Mouse (Mus musculus) MN1 (cell line): ENCODE measurements around the gene Tnfrsf4.

Experiments used
- DNase-seq: peaks from one replicate; pipeline ENCODE4 v3.0.0-alpha.2; 2016; ENCODE audit warnings: low spot score

Tnfrsf4 gene

DNA sequence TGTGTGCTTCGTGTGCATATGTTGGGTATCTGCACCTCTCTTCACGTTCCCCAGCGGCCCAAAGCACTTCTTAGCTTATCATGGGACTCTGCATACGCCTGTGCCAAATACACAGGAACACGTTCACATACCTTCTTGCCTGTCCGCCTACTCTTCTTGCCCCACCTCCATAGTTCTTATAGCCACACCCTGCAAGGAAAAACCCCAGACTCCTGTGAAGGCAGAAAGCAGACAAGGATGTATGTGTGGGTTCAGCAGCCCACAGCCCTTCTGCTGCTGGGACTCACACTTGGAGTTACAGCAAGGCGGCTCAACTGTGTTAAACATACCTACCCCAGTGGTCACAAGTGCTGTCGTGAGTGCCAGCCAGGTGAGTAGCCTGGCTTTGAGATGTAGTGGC is at the start of gene Tnfrsf4:
Gene Tnfrsf4, plus strand, starts transcription at position 207 of the 400 bp plus-strand sequence.
- DNase-seq: no peak

DNA sequence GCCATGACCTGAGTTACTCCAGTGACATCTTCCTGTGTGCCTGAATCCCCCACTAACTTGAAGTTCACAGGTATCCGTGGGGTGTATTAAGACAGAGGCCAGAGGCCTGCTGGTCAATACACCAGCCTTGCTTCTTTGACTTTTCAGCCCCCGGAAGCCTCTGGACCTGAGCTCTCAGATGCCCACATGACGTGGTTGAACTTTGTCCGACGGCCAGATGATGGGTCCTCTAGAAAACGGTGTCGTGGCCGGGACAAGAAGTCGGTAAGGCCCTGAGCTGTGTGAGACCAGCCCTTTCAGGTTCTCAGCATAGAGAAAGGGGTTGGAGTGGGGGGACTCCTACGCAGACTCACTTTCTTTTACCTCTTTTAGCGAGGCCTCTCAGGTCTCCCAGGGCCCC is 49.2 kb upstream of the Tnfrsf4 start:
- no peak for DNase-seq

DNA sequence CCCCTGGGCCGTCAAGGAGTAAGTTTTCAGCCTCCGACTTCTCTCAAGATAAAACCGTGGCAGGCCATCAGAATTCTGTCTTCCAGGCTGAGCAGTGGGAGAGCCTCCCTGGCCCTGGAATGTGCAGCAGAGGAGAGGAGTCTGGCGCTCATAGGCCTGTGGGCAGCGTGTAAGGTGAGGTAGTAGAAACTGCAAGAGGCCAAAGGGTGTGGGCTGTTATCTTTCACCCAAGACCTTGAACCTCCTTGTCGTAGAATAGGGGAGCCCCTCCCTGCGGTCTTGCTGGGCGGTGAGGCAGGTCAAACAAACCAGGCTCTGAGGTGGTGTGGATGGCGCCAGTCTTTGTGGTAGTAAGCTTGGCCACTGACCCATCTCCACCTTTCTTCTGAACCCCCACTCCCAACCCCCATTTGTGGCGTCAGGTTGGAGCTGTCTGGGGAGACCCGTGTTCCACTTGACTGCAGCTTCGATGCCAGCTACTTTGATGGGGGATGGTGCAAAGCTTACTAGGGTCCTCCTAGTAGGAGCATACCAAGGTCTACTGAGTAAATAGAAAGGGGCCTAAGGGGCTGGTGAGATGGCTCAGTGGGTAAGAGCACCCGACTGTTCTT is 44.5 kb upstream of the Tnfrsf4 start:
- no peak for DNase-seq

DNA sequence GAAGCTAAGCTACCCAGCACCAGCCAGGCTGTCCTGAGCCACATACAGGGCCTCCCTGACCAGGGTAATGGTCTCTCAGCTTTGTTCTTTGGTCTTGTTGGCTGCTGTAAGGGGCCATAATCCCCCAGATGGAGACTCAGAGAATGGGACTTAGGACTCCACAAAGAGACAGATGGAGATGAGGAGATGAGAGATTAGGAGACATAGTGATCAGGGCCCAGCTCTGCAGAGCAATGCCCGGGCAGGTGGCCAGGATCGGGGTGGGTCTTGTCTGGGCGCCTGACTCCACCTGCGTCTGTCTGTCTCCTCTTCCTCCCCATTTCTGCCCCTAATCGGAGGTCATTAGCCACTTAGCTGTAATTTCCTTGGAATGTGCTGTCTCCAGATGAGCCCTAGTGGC is 43.4 kb upstream of the Tnfrsf4 start:
- DNase-seq: no peak

DNA sequence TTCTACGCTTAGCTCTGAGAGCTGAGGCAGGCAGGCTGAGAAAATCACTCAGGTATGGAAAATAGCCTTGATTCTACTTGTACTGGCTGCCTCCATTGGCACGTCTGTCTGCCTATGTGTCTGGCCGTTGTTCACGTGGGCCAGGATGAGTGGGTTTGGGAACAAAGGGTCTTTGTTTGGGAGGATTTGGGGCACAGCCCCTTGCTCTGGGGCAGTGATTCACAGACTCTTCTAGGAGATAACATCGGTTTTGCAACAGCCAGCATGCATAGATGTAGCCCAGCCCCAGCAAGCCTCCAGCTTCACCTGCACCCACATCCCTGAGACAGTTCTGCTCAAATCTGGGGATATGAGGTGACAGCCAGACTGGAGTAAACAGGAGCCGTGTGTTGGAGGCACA is 41.0 kb upstream of the Tnfrsf4 start:
- no peak for DNase-seq

DNA sequence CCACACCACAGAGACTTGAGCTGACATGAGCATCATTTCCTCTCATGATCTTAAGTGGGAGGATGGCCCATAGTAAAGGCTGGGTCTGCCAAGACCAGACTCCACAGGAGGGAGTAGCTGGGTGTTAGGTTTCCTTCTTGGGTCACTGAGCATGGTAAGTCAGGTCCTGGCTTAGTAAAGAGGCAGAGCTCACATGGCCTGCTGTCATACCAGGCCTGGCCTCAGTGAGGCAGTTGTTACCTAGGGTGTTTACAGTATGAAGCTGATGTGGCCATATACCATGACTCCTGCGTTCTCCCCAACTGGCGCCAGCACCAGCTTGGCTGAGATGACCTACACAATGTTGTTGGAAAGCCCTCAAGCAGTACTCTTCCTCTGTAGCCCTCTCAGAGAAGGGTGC is 40.4 kb upstream of the Tnfrsf4 start:
- DNase-seq: no peak

DNA sequence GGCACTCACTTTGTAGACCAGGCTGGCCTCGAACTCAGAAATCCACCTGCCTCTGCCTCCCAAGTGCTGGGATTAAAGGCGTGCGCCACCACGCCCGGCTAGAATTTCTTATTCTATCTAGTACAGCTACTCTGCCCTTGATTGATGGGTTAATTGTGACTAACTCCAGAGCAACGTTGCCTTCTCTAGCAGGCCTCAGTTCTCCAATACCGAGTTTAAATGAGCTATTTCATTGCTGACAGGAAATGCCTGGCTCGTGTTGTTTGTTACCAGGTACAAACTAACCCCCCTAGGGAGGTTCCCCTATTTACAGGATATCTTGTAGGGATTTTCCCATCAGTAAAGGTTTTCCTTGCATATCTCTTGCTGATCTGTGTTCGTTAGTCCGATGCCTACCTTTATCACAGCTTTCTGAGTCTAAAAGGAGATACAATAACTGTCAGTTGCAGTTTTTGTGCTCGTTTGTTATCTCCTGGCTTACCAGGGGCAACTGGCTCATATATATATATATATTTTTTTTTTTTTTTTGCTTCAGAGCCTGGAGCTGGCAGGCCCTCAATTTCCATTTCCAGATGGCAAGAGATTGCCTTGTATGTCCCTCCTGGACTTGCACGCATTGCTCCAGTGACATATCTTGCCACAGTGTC is 32.1 kb upstream of the Tnfrsf4 start:
- DNase-seq: no peak

DNA sequence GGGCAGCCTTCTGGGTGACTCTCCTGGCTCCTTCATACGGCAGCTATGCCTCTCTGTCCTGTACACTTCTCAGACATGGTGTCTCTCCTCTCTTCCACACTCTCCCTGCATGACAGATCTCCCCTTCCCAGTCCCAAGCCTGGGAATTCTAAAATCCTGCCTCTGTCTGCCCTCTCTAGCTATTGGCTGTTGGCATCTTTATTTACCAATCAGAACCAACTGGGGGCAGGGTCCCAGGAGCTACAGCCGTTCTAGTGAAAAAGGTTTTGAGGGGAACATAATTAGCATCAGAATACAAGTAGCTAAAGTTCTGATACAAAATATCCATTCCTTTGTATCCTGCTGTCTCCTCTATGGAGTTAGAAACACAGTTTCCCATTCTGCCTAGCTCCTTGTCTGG is 29.9 kb upstream of the Tnfrsf4 start:
- DNase-seq: no peak

DNA sequence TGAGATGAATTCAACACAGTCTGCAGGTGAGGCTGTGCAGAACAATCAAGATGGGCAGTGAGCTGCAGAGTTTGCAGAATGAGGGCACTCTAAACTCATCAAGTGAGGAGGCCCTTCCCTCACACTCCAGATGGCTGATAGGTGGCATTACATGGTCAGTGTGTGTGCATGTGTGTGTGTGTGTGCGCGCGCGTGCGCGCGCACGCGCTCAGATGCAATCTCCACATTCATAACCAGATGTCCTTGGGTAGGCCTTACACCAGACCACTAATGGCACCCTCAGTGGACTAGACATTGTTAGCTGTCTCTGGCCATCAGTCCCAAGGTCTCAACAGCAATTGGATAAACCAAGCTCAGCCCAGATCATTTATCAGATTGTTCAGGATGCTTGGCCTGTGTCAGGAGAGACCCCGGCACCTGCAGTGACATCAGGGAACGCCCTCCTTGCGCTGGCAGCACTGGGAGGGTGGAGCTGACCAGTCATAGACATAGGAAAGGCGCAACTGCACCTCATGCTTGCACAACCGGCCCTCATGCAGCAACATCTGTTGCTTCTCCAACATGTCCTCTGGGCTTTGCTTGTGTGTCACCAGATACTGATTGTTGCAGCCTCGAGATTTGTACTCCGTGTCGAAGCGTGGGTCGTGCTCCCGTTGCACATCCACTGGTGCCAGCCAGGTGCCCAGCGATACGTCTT is 22.3 kb upstream of the Tnfrsf4 start:
- no peak for DNase-seq

DNA sequence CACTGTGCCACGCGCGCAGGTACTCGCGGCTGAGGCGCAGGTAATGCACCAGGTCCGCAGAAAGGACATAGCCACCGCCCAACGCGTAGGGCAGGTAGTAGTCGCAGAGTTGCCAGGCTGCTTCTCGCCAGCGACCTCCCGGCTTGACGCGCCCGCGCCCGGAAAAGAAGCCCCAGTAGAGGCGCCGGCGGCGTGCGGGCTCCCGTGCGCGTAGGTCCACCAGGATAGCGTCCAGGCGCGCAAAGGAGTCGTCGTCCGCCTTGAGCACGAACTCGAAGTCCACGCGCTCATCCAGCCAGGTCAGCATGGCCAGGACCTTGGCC is 21.8 kb upstream of the Tnfrsf4 start:
- DNase-seq: no peak

DNA sequence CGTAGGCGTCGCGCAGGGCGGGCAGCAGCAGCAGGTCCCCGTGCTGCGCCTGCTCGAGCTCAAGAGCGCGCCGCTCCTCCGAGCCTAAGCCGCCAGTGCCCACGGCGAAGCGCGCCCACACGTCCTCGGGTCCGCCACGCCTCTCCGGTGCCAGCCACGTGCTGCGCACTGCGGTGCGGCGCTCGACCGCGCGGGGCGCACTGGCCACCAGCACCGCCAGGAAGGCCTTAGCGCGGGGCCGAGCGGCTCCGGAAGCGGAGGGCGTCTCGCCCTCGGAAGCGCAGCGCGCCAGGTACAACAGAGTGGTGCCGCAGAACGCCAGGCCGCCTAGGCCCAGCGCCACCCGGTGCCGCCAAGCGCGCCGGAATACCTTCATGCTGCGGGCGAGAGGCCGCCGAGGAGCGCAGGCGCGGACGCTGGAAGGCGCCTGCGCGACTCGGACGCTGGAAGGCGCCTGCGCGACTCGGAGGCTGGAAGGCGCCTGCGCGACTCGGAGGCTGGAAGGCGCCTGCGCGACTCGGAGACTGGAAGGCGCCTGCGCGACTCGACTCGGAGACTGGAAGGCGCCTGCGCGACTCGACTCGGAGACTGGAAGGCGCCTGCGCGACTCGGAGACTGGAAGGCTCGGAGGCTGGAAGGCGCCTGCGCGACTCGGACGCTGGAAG is 21.3 kb upstream of the Tnfrsf4 start, which contains the start of the genes B3galt6 and Sdf4:
Gene B3galt6, minus strand, starts transcription at position 409 of the 665 bp plus-strand sequence.
Gene Sdf4, plus strand, starts transcription at position 632 of the 665 bp plus-strand sequence.
- peak; percentile 85 for DNase-seq

DNA sequence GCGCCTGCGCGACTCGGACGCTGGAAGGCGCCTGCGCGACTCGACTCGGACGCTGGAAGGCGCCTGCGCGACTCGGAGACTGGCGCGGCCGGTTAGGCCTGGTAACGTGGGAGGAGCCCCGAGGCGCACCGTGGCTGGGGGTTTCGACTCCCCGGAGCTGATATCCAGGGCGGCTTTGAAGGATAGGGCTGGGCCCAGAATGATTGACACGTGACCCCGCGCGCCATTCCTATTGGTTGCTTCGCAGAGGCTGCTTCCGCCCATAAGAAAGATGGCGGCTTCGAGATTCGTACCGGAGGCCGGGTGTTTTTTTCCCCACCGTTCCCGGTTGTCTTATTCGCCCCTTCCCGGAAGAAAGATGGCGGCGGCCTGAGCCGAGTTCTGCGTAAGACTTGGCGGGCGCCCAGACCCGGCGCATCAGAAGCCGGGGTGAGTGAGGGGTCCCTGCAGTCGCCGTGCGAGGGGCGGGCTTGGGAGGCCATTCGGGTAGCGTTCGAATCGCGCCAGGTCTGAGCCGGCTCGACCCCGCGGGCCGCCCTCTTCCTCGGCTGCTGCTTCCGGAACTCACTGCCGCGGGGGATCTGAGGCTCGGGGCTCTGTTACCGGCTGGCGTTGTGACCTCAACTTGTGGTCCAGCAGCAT is 20.6 kb upstream of the Tnfrsf4 start:
- DNase-seq: peak; percentile 96

DNA sequence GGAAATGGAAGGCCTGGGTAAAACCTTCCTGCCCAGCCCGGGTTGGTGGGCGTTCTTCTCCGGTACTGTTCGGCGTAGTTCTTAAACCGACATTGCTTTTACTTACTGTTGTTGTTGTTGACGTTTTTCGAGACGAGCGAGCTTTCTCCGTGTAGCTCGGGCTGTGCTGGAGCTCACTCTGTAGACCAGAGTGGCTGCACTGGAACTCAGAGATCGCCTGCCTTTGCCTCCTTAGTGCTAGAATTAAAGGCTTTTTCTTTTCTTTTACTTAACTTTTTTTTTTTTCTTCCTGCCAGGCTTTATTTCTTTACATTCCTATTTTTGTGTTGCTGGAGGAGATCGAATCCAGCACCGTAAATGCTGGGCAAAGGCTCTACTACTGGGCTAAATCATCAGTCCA is 20.0 kb upstream of the Tnfrsf4 start:
- DNase-seq: no peak

DNA sequence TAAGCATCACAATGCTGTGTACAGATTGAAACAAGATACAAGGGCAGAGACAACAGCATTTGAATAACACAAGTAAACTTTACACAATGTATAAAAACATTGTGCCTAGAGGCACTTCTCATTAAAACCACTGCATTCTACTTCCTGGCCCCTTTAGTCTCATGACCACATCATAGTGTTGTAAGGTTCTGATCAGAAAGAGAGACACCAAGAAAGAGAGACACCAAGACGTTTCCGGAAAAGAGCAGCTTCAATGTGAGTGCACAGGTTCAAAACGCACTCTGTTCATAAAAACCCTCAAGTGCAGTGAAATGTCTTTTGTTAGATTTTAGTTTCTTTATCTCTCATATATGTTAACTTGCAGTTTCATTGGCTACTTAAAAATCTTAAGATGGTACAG is 9.5 kb upstream of the Tnfrsf4 start:
- no peak for DNase-seq

DNA sequence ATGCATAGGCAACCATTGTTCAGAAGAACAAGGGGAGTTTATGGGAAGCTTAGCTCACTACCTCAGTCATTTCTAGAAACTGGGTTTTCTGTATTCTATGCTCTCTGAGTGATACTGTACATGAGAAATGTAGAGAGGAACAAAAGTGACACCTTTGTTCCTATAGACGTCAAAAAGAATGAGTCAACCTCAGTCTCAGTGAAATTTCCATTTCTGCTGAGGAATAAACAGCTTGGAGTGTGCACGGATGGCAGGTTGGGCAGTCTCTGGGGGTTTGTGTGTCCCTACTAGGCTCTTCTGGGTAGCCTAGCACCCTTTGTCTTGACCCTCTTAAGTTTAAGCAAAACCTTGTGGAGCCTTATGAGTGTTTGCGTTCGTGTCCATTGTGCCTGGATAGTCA is 5.3 kb upstream of the Tnfrsf4 start:
- no peak for DNase-seq

DNA sequence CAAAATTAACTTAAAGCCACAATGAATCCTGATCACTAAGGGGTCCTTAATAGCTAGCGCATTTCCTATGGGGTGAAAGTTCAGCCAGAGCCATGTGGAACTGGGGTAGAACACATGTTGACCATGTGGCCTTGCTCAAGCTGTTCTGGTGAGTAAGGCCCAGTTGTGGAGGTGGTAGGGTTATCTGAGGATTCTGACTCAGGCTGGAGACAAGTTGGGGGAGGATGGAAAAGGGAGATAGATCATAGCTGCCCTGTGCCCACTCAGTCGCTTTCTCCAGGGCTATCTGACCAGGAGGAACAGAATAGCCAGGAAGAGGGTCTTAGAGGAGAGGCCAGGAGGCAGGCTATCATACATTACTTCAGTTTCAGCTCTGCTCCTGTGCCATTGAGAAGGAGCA is 793 bp downstream of the Tnfrsf4 start:
- no peak for DNase-seq

DNA sequence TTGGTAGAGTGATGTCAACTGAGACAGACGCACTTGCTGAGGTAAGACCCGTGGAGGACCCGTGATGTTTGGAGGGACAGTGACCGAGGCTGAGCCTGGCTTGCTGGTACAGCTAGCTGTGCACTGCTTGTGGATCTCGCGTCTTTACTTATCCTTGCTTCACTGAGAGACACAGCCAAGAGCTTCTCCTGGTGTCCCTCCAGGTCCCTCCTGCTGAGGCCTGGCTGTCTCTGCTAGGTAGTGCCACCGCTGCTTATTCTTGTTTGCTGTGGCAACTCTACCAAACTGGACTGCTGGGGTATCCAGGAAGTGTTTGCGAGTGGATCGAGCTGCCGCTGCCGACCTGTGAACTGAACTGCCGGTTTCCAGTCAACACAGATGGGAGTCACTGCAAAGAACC is 6.1 kb downstream of the Tnfrsf4 start:
- DNase-seq: no peak

DNA sequence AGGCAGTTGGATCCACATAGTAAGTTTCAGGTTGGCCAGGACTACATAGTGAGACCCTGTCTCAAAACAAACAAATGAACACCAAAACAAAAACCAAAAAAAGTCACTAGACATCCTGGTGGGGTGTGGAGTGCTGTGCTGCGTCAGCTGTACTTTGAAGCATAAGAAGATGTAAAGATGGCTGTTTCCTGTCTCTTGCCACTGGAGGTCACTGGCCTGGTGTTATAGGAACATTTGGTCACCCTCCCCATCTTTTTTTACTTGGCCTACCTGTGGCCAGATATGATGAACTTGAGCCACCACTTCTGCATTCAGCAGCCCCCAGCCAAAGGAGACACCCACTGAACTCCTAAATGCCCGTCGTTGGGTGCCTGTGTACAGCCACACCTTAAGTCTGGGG is 7.7 kb downstream of the Tnfrsf4 start:
- DNase-seq: no peak

DNA sequence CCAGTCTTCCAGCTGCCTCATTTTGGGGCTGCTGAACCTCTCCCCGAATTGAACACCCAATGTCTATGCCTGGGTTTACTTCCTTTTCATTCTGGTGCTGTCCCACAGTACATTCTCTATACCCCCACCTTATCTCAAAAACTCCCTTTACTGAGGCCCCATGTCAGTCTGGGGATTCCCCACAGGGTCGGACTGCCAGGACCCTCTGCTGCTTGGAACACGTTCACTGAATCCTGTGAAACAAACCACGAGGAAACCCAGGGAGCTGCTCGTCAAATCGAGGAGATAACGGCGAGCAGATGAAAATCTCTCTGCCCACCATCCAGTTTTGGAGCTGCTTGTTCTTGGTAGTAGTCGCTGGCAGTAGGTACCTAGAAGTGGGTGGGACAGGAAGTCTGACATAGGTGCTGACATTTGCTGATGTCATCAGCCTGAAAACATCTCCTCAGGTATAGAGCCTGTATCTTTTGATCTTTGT is 8.3 kb downstream of the Tnfrsf4 start:
- no peak for DNase-seq

DNA sequence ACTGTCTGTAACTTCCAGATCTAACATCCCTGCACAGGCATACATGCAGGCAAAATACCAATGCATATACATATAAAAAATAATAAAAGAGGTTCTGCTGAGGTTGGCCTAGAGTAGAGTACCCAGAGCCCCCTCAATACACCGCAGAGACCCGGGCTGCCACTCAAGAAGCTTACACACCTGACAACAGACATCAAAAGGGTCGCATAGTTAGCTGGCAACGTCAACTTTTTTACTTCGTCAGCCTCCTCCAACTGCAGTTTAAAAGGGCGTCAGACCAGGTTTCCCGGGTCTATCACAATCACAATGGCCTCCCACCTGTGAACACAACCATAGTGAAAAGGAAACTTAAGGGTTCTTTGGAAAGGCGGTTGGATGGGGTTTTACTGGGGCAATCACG is 9.9 kb downstream of the Tnfrsf4 start:
- DNase-seq: no peak

DNA sequence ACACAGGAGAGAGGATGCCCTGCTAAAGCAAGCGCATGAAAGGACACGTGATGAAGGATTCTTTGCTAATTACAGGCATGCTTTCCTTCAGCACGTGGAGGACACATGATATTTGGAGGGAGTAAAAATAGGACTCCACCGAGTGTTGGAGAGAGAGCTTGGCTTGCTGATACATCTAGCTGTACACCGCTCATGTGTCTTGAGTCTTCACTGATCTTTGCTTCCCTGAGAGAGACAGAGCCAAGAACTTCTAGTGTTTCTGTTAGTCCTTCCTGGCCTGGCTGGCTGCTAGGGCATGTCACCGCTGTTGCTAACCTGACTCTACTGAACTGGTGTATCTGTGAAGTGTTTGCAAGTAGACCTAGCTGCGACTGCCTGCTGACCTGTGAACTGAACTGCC is 10.5 kb downstream of the Tnfrsf4 start:
- DNase-seq: no peak

DNA sequence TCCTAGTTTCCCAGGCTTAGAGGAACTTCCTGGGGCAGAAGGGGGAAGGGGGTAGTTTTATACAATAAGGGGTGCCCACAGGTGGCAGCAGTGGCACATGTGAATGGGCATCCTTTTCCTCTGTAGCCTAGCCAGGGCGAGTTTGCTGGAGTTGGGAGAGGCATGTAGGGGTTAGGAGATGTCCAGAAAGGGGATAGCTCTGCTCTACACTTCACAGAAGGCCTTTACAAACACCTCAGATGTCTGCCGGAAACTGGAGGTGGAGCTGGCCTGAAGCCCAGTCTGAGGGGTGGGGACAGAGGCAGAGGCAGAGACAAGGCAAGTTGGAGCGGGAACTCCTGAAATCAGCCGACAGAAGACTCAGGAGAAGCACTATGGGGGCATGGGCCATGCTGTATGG is 12.4 kb downstream of the Tnfrsf4 start, which contains the start of gene Tnfrsf18:
Gene Tnfrsf18, plus strand, starts transcription at position 152 of the 400 bp plus-strand sequence.
- DNase-seq: peak; percentile 41
